In genomic region chr11:46072466-46073060, GRCm38 (mm10) we compare ENCODE assay signal across 14 mouse cellular contexts. TPM values are rescaled to one million over a fixed set of nuclear protein-coding genes. Genes with fewer than 3 reads are reported as not detected.
DNase-seq lines count a peak whose midpoint lies in the region; ATAC-seq lines count a peak whose summit lies in the region.
"Had no signal": no experiment of that assay in that cellular context is flagged by ENCODE, and none has a peak within 500 bp of the region (broad histone marks: within the 10 kb centered on the region; RNA-seq: fewer than 3 reads in every experiment).

No protein-coding gene starts in this region.

- peaks cover 83% of the 10 kb centered on the region for H3K4me1 ChIP-seq in heart, embryonic 13.5 days
- H3K4me1 ChIP-seq in lung, embryonic 16.5 days (replicated peaks; ENCODE audit: control insufficient read depth, insufficient read depth, low read length): peaks cover 44% of the 10 kb centered on the region
- peaks cover 49% of the 10 kb centered on the region for H3K4me1 ChIP-seq in embryonic facial prominence, embryonic 14.5 days (ENCODE audit: control insufficient read depth, insufficient read depth, low read length)
- peaks cover 54% of the 10 kb centered on the region for H3K4me1 ChIP-seq in limb, embryonic 15.5 days
- peaks cover 24% of the 10 kb centered on the region for H3K4me1 ChIP-seq in hindbrain, embryonic 12.5 days

- no peak for ATAC-seq in heart, embryonic 13.5 days (ENCODE audit: extremely low read depth, insufficient number of reproducible peaks, low FRiP score, low TSS enrichment)
- ATAC-seq in lung, embryonic 16.5 days (ENCODE audit: low read depth): no peak
- ATAC-seq in embryonic facial prominence, embryonic 14.5 days (ENCODE audit: low read depth): no peak; the same call in 1 of the 2 replicates
- no peak for ATAC-seq in limb, embryonic 15.5 days (ENCODE audit: insufficient number of reproducible peaks, low FRiP score, low TSS enrichment, low read depth)
- ATAC-seq in hindbrain, embryonic 12.5 days (ENCODE audit: low FRiP score): no peak
- ATAC-seq: Patski had no signal

- peaks cover 77% of the 10 kb centered on the region for H3K36me3 ChIP-seq in heart, embryonic 13.5 days
- H3K36me3 ChIP-seq in lung, embryonic 16.5 days (ENCODE audit: control insufficient read depth, insufficient read depth, low read length): peaks cover 4% of the 10 kb centered on the region; the same call in 1 of the 2 replicates
- peaks cover 17% of the 10 kb centered on the region; the same call in 1 of the 2 replicates for H3K36me3 ChIP-seq in embryonic facial prominence, embryonic 14.5 days (ENCODE audit: control insufficient read depth, insufficient read depth, low read length)
- no peaks in the 10 kb centered on the region; the same call in 1 of the 2 replicates for H3K36me3 ChIP-seq in limb, embryonic 15.5 days
- H3K36me3 ChIP-seq in hindbrain, embryonic 12.5 days: peaks cover 14% of the 10 kb centered on the region

- no peak overlapping the region for H3K4me3 ChIP-seq in heart, embryonic 13.5 days
- no peak overlapping the region for H3K4me3 ChIP-seq in lung, embryonic 16.5 days (ENCODE audit: low read length)
- H3K4me3 ChIP-seq in embryonic facial prominence, embryonic 14.5 days (ENCODE audit: low read depth, low read length): no peak overlapping the region
- no peak overlapping the region for H3K4me3 ChIP-seq in limb, embryonic 15.5 days
- no peak overlapping the region for H3K4me3 ChIP-seq in hindbrain, embryonic 12.5 days

- no peaks in the 10 kb centered on the region for H3K27me3 ChIP-seq in heart, embryonic 13.5 days (replicated peaks)
- no peaks in the 10 kb centered on the region for H3K27me3 ChIP-seq in lung, embryonic 16.5 days (ENCODE audit: control insufficient read depth, insufficient read depth, low read depth, low read length)
- no peaks in the 10 kb centered on the region for H3K27me3 ChIP-seq in embryonic facial prominence, embryonic 14.5 days (replicated peaks; ENCODE audit: control insufficient read depth, insufficient read depth, low read length)
- no peaks in the 10 kb centered on the region for H3K27me3 ChIP-seq in limb, embryonic 15.5 days
- H3K27me3 ChIP-seq in hindbrain, embryonic 12.5 days: no peaks in the 10 kb centered on the region
- H3K27me3 ChIP-seq: Patski had no signal

- H3K9ac ChIP-seq in heart, embryonic 13.5 days: peak overlapping the region; percentile 61; the same call in 1 of the 2 replicates
- no peak overlapping the region for H3K9ac ChIP-seq in lung, embryonic 16.5 days (ENCODE audit: low read length)
- H3K9ac ChIP-seq in embryonic facial prominence, embryonic 14.5 days (ENCODE audit: low read depth, low read length): no peak overlapping the region
- no peak overlapping the region for H3K9ac ChIP-seq in limb, embryonic 15.5 days
- no peak overlapping the region for H3K9ac ChIP-seq in hindbrain, embryonic 12.5 days

- H3K4me2 ChIP-seq in heart, embryonic 13.5 days: no peak overlapping the region
- H3K4me2 ChIP-seq in lung, embryonic 16.5 days (ENCODE audit: low read depth, low read length): no peak overlapping the region
- no peak overlapping the region for H3K4me2 ChIP-seq in embryonic facial prominence, embryonic 14.5 days (ENCODE audit: low read depth, low read length)
- no peak overlapping the region for H3K4me2 ChIP-seq in limb, embryonic 15.5 days
- no peak overlapping the region for H3K4me2 ChIP-seq in hindbrain, embryonic 12.5 days (replicated peaks)

- DNase-seq in heart, adult 8-10 months (ENCODE audit: low spot score): no peak
- DNase-seq in lung, postnatal 10 days: no peak
- DNase-seq in embryonic facial prominence, embryonic 14.5 days (ENCODE audit: low spot score): no peak
- no peak for DNase-seq in thymus, postnatal 14 days
- DNase-seq: adrenal gland, postnatal 10 days; cerebellum, postnatal 36 days; layer of hippocampus, postnatal 36 days; lung, postnatal 14 days; right cerebral cortex, postnatal 14 days had no signal

- 62% methylated on average over 8 of the region's 8 CpGs for WGBS in heart, embryonic 13.5 days
- 72% methylated on average over 8 of the region's 8 CpGs for WGBS in lung, embryonic 16.5 days
- WGBS in embryonic facial prominence, embryonic 14.5 days: 48% methylated on average over 8 of the region's 8 CpGs
- whole genome bisulfite sequencing in limb, embryonic 15.5 days: 60% methylated on average over 8 of the region's 8 CpGs
- WGBS in hindbrain, embryonic 12.5 days: 74% methylated on average over 8 of the region's 8 CpGs

- H3K9me3 ChIP-seq in heart, embryonic 13.5 days: no peaks in the 10 kb centered on the region
- H3K9me3 ChIP-seq in lung, embryonic 16.5 days (ENCODE audit: control insufficient read depth, low read length): no peaks in the 10 kb centered on the region
- H3K9me3 ChIP-seq in embryonic facial prominence, embryonic 14.5 days (ENCODE audit: control insufficient read depth, low read length): 0 out of 2 replicates have a peak, but pooled peaks cover 5% of the 10 kb centered on the region
- H3K9me3 ChIP-seq in limb, embryonic 15.5 days: no peaks in the 10 kb centered on the region
- H3K9me3 ChIP-seq in hindbrain, embryonic 12.5 days (replicated peaks): no peaks in the 10 kb centered on the region

- H3K27ac ChIP-seq in heart, embryonic 13.5 days (replicated peaks): peak overlapping the region; percentile 77
- peak overlapping the region; percentile 58 for H3K27ac ChIP-seq in lung, embryonic 16.5 days (ENCODE audit: low read length)
- peak overlapping the region; percentile 74 for H3K27ac ChIP-seq in embryonic facial prominence, embryonic 14.5 days (replicated peaks; ENCODE audit: low read depth, low read length)
- H3K27ac ChIP-seq in limb, embryonic 15.5 days: peak overlapping the region; percentile 76
- H3K27ac ChIP-seq in hindbrain, embryonic 12.5 days: no peak overlapping the region

RNA-seq across cellular contexts. Expression of gene Adam19, which starts 16.8 kb away (rescaled TPM):
- polyA plus RNA-seq in heart, embryonic 13.5 days (2015; fragmentation: Nextera tagmentation; extraction: Ambion mirVana): 24.2 and 24.7 TPM in 2 replicates
- total RNA-seq in heart, adult 8-10 months (2022): 10 to 100 TPM; 17.7 to 42.4 (median 24.0) TPM
- polyA plus RNA-seq in lung, embryonic 16.5 days (2015; fragmentation: Nextera tagmentation; extraction: Ambion mirVana): 20.7 and 22.2 TPM in 2 replicates
- polyA plus RNA-seq in embryonic facial prominence, embryonic 14.5 days (2014; fragmentation: Nextera tagmentation; extraction: Ambion mirVana): 15.2 and 17.6 TPM in 2 replicates
- polyA plus RNA-seq in limb, embryonic 15.5 days (2015; fragmentation: Nextera tagmentation; extraction: Ambion mirVana): 12.1 and 12.2 TPM in 2 replicates
- 17.3 and 18.4 TPM in 2 replicates for polyA plus RNA-seq in hindbrain, embryonic 12.5 days (2016; fragmentation: Nextera tagmentation; extraction: Ambion mirVana)

RNA-seq across cellular contexts. Expression of gene Gm12166, which starts 20.4 kb away (rescaled TPM):
- 4.8 and 5.3 TPM in 2 replicates for polyA plus RNA-seq in heart, embryonic 13.5 days (2015; fragmentation: Nextera tagmentation; extraction: Ambion mirVana)
- total RNA-seq in heart, adult 8-10 months (2022): 1 to 10 TPM in 2 of 4 experiments, under 1 TPM in 2; 0.43 to 1.3 (median 0.96) TPM
- 5.4 and 6.8 TPM in 2 replicates for polyA plus RNA-seq in lung, embryonic 16.5 days (2015; fragmentation: Nextera tagmentation; extraction: Ambion mirVana)
- 4.1 and 6.8 TPM in 2 replicates for polyA plus RNA-seq in embryonic facial prominence, embryonic 14.5 days (2014; fragmentation: Nextera tagmentation; extraction: Ambion mirVana)
- 2.8 and 3.3 TPM in 2 replicates for polyA plus RNA-seq in limb, embryonic 15.5 days (2015; fragmentation: Nextera tagmentation; extraction: Ambion mirVana)
- 2.7 and 5.6 TPM in 2 replicates for polyA plus RNA-seq in hindbrain, embryonic 12.5 days (2016; fragmentation: Nextera tagmentation; extraction: Ambion mirVana)
